Mouse (Mus musculus): Measurements from ENCODE around the gene Camk1d. TPM values are rescaled to one million over a fixed set of nuclear protein-coding genes. Genes with fewer than 3 reads are reported as not detected.
A peak's percentile ranks its signal among the peaks of the same experiment; 100 is the strongest.

The Camk1d gene
- total and polyA plus RNA-seq, 3 experiments, result 4.6 to 12.4 (median 4.8) TPM

GRCm38 (mm10) chr2:5315291-5315828, 399.0 kb downstream of the Camk1d start:
- no peak for DNase-seq (ENCODE audit: extremely low read depth)
- dilution Hi-C loops (cut with MboI; ENCODE audit: extremely low pct_ligation_motif_present, extremely low pct_unique_long_range_greater_than_20kb, low sequenced_read_pairs) (no loop called here), in situ Hi-C loops (cut with MboI; ENCODE audit: low pct_ligation_motif_present, low pct_unique_long_range_greater_than_20kb, low sequenced_read_pairs) (no loop called here)
- no peaks in the 10 kb centered on the region for H3K79me2 ChIP-seq (replicated peaks; ENCODE audit: control insufficient read depth, extremely low read depth, insufficient read depth, poor library complexity, severe bottlenecking)
- no peaks in the 10 kb centered on the region for H3K9me3 ChIP-seq (replicated peaks; ENCODE audit: low read length)
- no peak for TF ChIP-seq SIN3A (IDR thresholded peaks at IDR 0.05; ENCODE audit: low read length)
- TF ChIP-seq TBP (conservative IDR thresholded peaks at IDR 0.05; ENCODE audit: low read depth, low read length), result no peak
- TF ChIP-seq KAT2A (IDR thresholded peaks at IDR 0.05; ENCODE audit: insufficient replicate concordance, low read length), result no peak
- no peak for TF ChIP-seq POLR2A (IDR thresholded peaks at IDR 0.05; ENCODE audit: low read depth, low read length)
- TF ChIP-seq ELF1 (IDR thresholded peaks at IDR 0.05; ENCODE audit: low read depth, low read length), result no peak
- TF ChIP-seq MAZ (IDR thresholded peaks at IDR 0.05; ENCODE audit: low read depth, low read length), result no peak
- no peak for TF ChIP-seq EP300 (IDR thresholded peaks at IDR 0.05; ENCODE audit: low read length)
- TF ChIP-seq USF2 (conservative IDR thresholded peaks at IDR 0.05; ENCODE audit: low read depth, low read length), result no peak
- TF ChIP-seq JUND (conservative IDR thresholded peaks at IDR 0.05; ENCODE audit: low read depth, low read length), result no peak
- TF ChIP-seq JUN (IDR thresholded peaks at IDR 0.05; ENCODE audit: insufficient read depth, low read depth, low read length), result no peak
- no peak for TF ChIP-seq MAX (IDR thresholded peaks at IDR 0.05; ENCODE audit: low read length)
- no peak for TF ChIP-seq MYC (IDR thresholded peaks at IDR 0.05; ENCODE audit: low read depth, low read length)
- no peak for TF ChIP-seq ZNF384 (IDR thresholded peaks at IDR 0.05; ENCODE audit: low read depth, low read length)
- no peak overlapping the region for H3K4me2 ChIP-seq (ENCODE audit: insufficient read depth, low read depth, poor library complexity, severe bottlenecking)
- no peak overlapping the region for H3K27ac ChIP-seq (ENCODE audit: insufficient read depth, low read depth)
- H3K4me3 ChIP-seq (replicated peaks in 1 of 3; ENCODE audit: low read depth in 2 of 3, low read length in 2 of 3, poor library complexity in 1 of 3), result no peak overlapping the region
- no peaks in the 10 kb centered on the region for H3K27me3 ChIP-seq (replicated peaks)
- peaks cover 0 to 34% of the 10 kb centered on the region in 2 experiments for H3K36me3 ChIP-seq (replicated peaks in 1 of 2; ENCODE audit: control insufficient read depth in 1 of 2, insufficient read depth in 1 of 2, low read length in 1 of 2)
- peaks cover 7 to 28% of the 10 kb centered on the region in 2 experiments; a peak in 3 of 4 replicates for H3K4me1 ChIP-seq (ENCODE audit: control insufficient read depth in 1 of 2, insufficient read depth in 2 of 2)
- H3K9ac ChIP-seq (ENCODE audit: insufficient read depth, low read depth), result no peak overlapping the region

DNA sequence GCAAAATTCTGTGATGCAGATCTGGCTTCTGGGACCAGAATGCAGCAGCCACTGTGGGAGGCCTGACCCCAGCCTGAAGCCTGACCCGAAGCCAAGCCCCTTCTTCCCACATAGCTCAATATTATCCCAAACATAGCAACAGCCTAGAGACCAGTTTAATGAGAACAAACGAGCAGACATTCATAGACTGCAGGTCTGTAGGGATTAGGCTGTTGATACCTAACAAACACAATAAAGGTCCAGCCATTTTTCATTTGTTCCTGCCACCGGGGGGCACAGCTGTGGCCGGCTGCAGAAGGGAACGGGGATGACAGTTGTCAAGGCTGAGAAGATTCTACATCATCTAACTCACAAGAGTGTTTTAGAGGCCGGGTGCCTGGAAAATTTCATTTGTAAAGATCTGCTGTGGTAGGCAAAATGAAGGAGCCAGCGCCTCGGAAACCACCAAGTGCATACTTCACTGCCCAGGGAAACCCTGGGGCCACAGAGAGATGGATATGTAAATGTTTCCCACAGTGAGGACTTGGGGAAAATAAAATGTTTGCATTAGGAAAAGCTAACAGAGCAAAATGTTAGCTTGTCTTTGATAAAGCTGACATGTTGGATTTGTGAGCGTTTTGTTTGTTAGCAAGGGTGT, 399.7 kb downstream of the Camk1d start:
- dilution Hi-C loops (cut with MboI; ENCODE audit: extremely low pct_ligation_motif_present, extremely low pct_unique_long_range_greater_than_20kb, low sequenced_read_pairs), result no loop called here
- Histone ChIP-seq H3K4me3 (replicated peaks in 1 of 3; ENCODE audit: low read depth in 2 of 3, low read length in 2 of 3, poor library complexity in 1 of 3) (no peak overlapping the region), H3K9ac (ENCODE audit: insufficient read depth, low read depth) (no peak overlapping the region)

More for the DNA sequence above, 399.7 kb downstream of the Camk1d start:
- no peaks in the 10 kb centered on the region for H3K79me2 ChIP-seq (replicated peaks; ENCODE audit: control insufficient read depth, extremely low read depth, insufficient read depth, poor library complexity, severe bottlenecking)
- peaks cover 7 to 28% of the 10 kb centered on the region in 2 experiments; a peak in 3 of 4 replicates for H3K4me1 ChIP-seq (ENCODE audit: control insufficient read depth in 1 of 2, insufficient read depth in 2 of 2)
- peaks cover 0 to 39% of the 10 kb centered on the region in 2 experiments for H3K36me3 ChIP-seq (replicated peaks in 1 of 2; ENCODE audit: control insufficient read depth in 1 of 2, insufficient read depth in 1 of 2, low read length in 1 of 2)
- in situ Hi-C loops (cut with MboI; ENCODE audit: low pct_ligation_motif_present, low pct_unique_long_range_greater_than_20kb, low sequenced_read_pairs), result no loop called here
- peak overlapping the region; percentile 22; the same call in 1 of the 2 replicates for H3K4me2 ChIP-seq (ENCODE audit: insufficient read depth, low read depth, poor library complexity, severe bottlenecking)
- H3K27me3 ChIP-seq (replicated peaks), result no peaks in the 10 kb centered on the region
- H3K27ac ChIP-seq (ENCODE audit: insufficient read depth, low read depth), result no peak overlapping the region
- peak; percentile 53 for DNase-seq (ENCODE audit: extremely low read depth)
- H3K9me3 ChIP-seq (replicated peaks; ENCODE audit: low read length), result no peaks in the 10 kb centered on the region
- TF ChIP-seq ETS1 (conservative IDR thresholded peaks at IDR 0.05; ENCODE audit: low read depth, low read length) (peak; percentile 64; the same call in 1 of the 2 replicates), EP300 (IDR thresholded peaks at IDR 0.05; ENCODE audit: low read length) (peak; percentile 33; the same call in 1 of the 2 replicates), JUN (IDR thresholded peaks at IDR 0.05; ENCODE audit: insufficient read depth, low read depth, low read length) (no peak), SMC3 (IDR thresholded peaks at IDR 0.05; ENCODE audit: low read depth, low read length) (peak; percentile 34), MAFK (IDR thresholded peaks at IDR 0.05; ENCODE audit: insufficient replicate concordance, low read length) (peak; percentile 76)
